8 mouse cellular contexts compared by ENCODE assay signal in genomic region chr12:111038976-111039612, GRCm38 (mm10). TPM values are rescaled to one million over a fixed set of nuclear protein-coding genes. Genes with fewer than 3 reads are reported as not detected.
DNase-seq lines count a peak whose midpoint lies in the region; ATAC-seq lines count a peak whose summit lies in the region.

Rcor1 (plus strand) TSS chr12:111039351.

- no peaks in the 10 kb centered on the region for H3K27me3 ChIP-seq in hindbrain, embryonic 11.5 days (ENCODE audit: control insufficient read depth, insufficient read depth, low read length)

- under 1% methylated on average over 60 of the region's 76 CpGs for WGBS in hindbrain, embryonic 11.5 days

- no peaks in the 10 kb centered on the region for H3K4me1 ChIP-seq in hindbrain, embryonic 11.5 days (replicated peaks; ENCODE audit: control insufficient read depth, insufficient read depth, low read length)

- peak within 1 kb of the TSS; percentile 97 for H3K4me2 ChIP-seq in hindbrain, embryonic 11.5 days (replicated peaks; ENCODE audit: low read depth, low read length)

- H3K36me3 ChIP-seq in hindbrain, embryonic 11.5 days (ENCODE audit: control insufficient read depth, insufficient read depth, low read length) = no peaks in the 10 kb centered on the region

- H3K9ac ChIP-seq in hindbrain, embryonic 11.5 days (ENCODE audit: low read depth, low read length) = peak within 1 kb of the TSS; percentile 93

- H3K4me3 ChIP-seq in hindbrain, embryonic 11.5 days (ENCODE audit: low read depth, low read length) = peak within 1 kb of the TSS; percentile 96

- H3K27ac ChIP-seq in hindbrain, embryonic 11.5 days (ENCODE audit: low read depth, low read length) = peak within 1 kb of the TSS; percentile 98

- ATAC-seq in hindbrain, embryonic 11.5 days (ENCODE audit: low FRiP score) = peak; percentile 97

- no peaks in the 10 kb centered on the region for H3K9me3 ChIP-seq in hindbrain, embryonic 11.5 days (ENCODE audit: control insufficient read depth, low read length)

- peak; percentile 100 for DNase-seq in Muller cell, postnatal 12 days (ENCODE audit: inconsistent ontology term)
- DNase-seq in cerebellum, adult 9-11 months = peak; percentile 100
- DNase-seq in frontal cortex, adult 2 months (ENCODE audit: extremely low spot score in 1 of 2, low spot score in 1 of 2) = peak; percentile 99
- peak; percentile 98 for DNase-seq in hindbrain, embryonic 11.5 days (ENCODE audit: low spot score)
- peak; percentile 99 for DNase-seq in layer of hippocampus, postnatal 10 days (ENCODE audit: low spot score in 2 of 2)
- peak; percentile 100 for DNase-seq in lung, postnatal 10 days
- DNase-seq in ovary, postnatal 36 days (ENCODE audit: low spot score) = peak; percentile 99
- DNase-seq in thymus, postnatal 25 days = peak; percentile 99

RNA-seq across cellular contexts. Expression of gene Rcor1, which starts in this region (rescaled TPM):
- polyA plus RNA-seq in frontal cortex, adult 2 months (2012; rRNA removed) = 13.4 and 14.4 TPM in 2 replicates
- polyA plus RNA-seq in hindbrain, embryonic 11.5 days (2014; fragmentation: Nextera tagmentation; extraction: Ambion mirVana) = 11.5 and 13.2 TPM in 2 replicates
- total RNA-seq in layer of hippocampus, postnatal 10 days (2021) = 10 to 100 TPM; 18.0 to 19.0 TPM

Comparison
In these comparisons a context has a peak if more than half of its experiments do, and no peak if none do; other contexts are left out.
1. Peak in every context shown above with its lines: DNase-seq, ATAC-seq, H3K4me3 ChIP-seq and H3K27ac ChIP-seq.